21 mouse cellular contexts compared by ENCODE assay signal in genomic region chr4:4971800-4972319, GRCm38 (mm10).
DNase-seq lines count a peak whose midpoint lies in the region; ATAC-seq and TF ChIP-seq lines count a peak whose summit lies in the region.
"Had no signal": no experiment of that assay in that cellular context is flagged by ENCODE, and none has a peak within 500 bp of the region (broad histone marks: within the 10 kb centered on the region; RNA-seq: fewer than 3 reads in every experiment).

No protein-coding gene starts in this region.

- H3K4me3 ChIP-seq in heart, embryonic 10.5 days: no peak overlapping the region
- H3K4me3 ChIP-seq in midbrain, embryonic 11.5 days (ENCODE audit: low read depth, low read length): no peak overlapping the region
- H3K4me3 ChIP-seq in midbrain, embryonic 16.5 days (ENCODE audit: low read depth, low read length): no peak overlapping the region
- H3K4me3 ChIP-seq: embryonic facial prominence, embryonic 12.5 days; kidney, embryonic 15.5 days; limb, embryonic 15.5 days; liver, embryonic 15.5 days; megakaryocyte, embryonic 14.5 days; neural tube, embryonic 12.5 days had no signal

- no peaks in the 10 kb centered on the region for H3K4me1 ChIP-seq in heart, embryonic 10.5 days
- no peaks in the 10 kb centered on the region for H3K4me1 ChIP-seq in midbrain, embryonic 11.5 days (ENCODE audit: control insufficient read depth, insufficient read depth, low read length)
- no peaks in the 10 kb centered on the region for H3K4me1 ChIP-seq in midbrain, embryonic 16.5 days (ENCODE audit: control insufficient read depth, insufficient read depth, low read length)
- H3K4me1 ChIP-seq: embryonic facial prominence, embryonic 12.5 days; kidney, embryonic 15.5 days; liver, embryonic 15.5 days; megakaryocyte, embryonic 14.5 days; neural tube, embryonic 12.5 days had no signal

- H3K27ac ChIP-seq in heart, embryonic 10.5 days: no peak overlapping the region
- no peak overlapping the region for H3K27ac ChIP-seq in midbrain, embryonic 11.5 days (ENCODE audit: low read depth, low read length)
- H3K27ac ChIP-seq in midbrain, embryonic 16.5 days (ENCODE audit: low read length): no peak overlapping the region
- H3K27ac ChIP-seq: embryonic facial prominence, embryonic 12.5 days; kidney, embryonic 15.5 days; limb, embryonic 15.5 days; liver, embryonic 15.5 days; neural tube, embryonic 12.5 days had no signal

- H3K36me3 ChIP-seq in heart, embryonic 10.5 days: no peaks in the 10 kb centered on the region
- H3K36me3 ChIP-seq in midbrain, embryonic 11.5 days (ENCODE audit: control insufficient read depth, insufficient read depth, low read length): no peaks in the 10 kb centered on the region
- H3K36me3 ChIP-seq in midbrain, embryonic 16.5 days (ENCODE audit: control insufficient read depth, insufficient read depth, low read length): no peaks in the 10 kb centered on the region
- H3K36me3 ChIP-seq: embryonic facial prominence, embryonic 12.5 days; kidney, embryonic 15.5 days; limb, embryonic 15.5 days; liver, embryonic 15.5 days; neural tube, embryonic 12.5 days had no signal

- ATAC-seq in midbrain, embryonic 11.5 days (ENCODE audit: low FRiP score): no peak
- ATAC-seq in midbrain, embryonic 16.5 days: no peak
- ATAC-seq in monocyte, adult 5-6 weeks (replicated peaks; ENCODE audit: insufficient number of reproducible peaks, low FRiP score, low TSS enrichment, poor library complexity, severe bottlenecking): no peak
- ATAC-seq: forebrain, embryonic 14.5 days; hindbrain, embryonic 16.5 days; intestine, postnatal 0 days had no signal

- WGBS in heart, embryonic 10.5 days: 84% methylated on average over 2 of the region's 2 CpGs
- WGBS in midbrain, embryonic 11.5 days: 88% methylated on average over 2 of the region's 2 CpGs
- 84% methylated on average over 2 of the region's 2 CpGs for WGBS in midbrain, embryonic 16.5 days

- H3K9ac ChIP-seq in midbrain, embryonic 11.5 days (ENCODE audit: low read length): no peak overlapping the region
- H3K9ac ChIP-seq in midbrain, embryonic 16.5 days (ENCODE audit: low read depth, low read length): no peak overlapping the region
- H3K9ac ChIP-seq: embryonic facial prominence, embryonic 12.5 days; kidney, embryonic 15.5 days; limb, embryonic 15.5 days; liver, embryonic 15.5 days; neural tube, embryonic 12.5 days had no signal

- H3K4me2 ChIP-seq in midbrain, embryonic 11.5 days: no peak overlapping the region
- no peak overlapping the region for H3K4me2 ChIP-seq in midbrain, embryonic 16.5 days (ENCODE audit: low read length)
- H3K4me2 ChIP-seq: embryonic facial prominence, embryonic 12.5 days; kidney, embryonic 15.5 days; limb, embryonic 15.5 days; liver, embryonic 15.5 days; neural tube, embryonic 12.5 days had no signal

- no peaks in the 10 kb centered on the region for H3K27me3 ChIP-seq in heart, embryonic 10.5 days (ENCODE audit: insufficient read depth, poor library complexity, severe bottlenecking)
- no peaks in the 10 kb centered on the region for H3K27me3 ChIP-seq in midbrain, embryonic 11.5 days (ENCODE audit: control insufficient read depth, insufficient read depth, low read length)
- H3K27me3 ChIP-seq in midbrain, embryonic 16.5 days (ENCODE audit: control insufficient read depth, insufficient read depth, low read depth, low read length): no peaks in the 10 kb centered on the region
- H3K27me3 ChIP-seq: embryonic facial prominence, embryonic 12.5 days; kidney, embryonic 15.5 days; limb, embryonic 15.5 days; liver, embryonic 15.5 days; megakaryocyte, embryonic 14.5 days; neural tube, embryonic 12.5 days had no signal

- intact Hi-C loops in left cerebral cortex, postnatal 4 days (cut with DNase I): no loop called here

- DNase-seq in heart, adult 8-10 months (ENCODE audit: low spot score): peak; percentile 6
- no peak for DNase-seq in heart, embryonic 10.5 days (ENCODE audit: low spot score)
- DNase-seq in left cerebral cortex, postnatal 4 days: peak; percentile 1
- no peak for DNase-seq in left cerebral cortex, adult 18-20 months (ENCODE audit: low spot score in 2 of 2)
- DNase-seq in midbrain, embryonic 11.5 days (ENCODE audit: low spot score, missing footprints): peak; percentile 10
- DNase-seq in brain, embryonic 14.5 days (ENCODE audit: low read depth): peak; percentile 5
- DNase-seq: cerebellum, adult 9-10 months; kidney, postnatal 4 days; layer of hippocampus, adult 9-11 months; thymus, adult 2 months had no signal

- no peak for TF ChIP-seq POLR2A in brain, embryonic 14.5 days (IDR thresholded peaks at IDR 0.05; ENCODE audit: borderline replicate concordance, extremely low read depth, insufficient read depth, insufficient read length, poor library complexity, severe bottlenecking)

- no peaks in the 10 kb centered on the region for H3K9me3 ChIP-seq in heart, embryonic 10.5 days
- no peaks in the 10 kb centered on the region for H3K9me3 ChIP-seq in midbrain, embryonic 11.5 days (ENCODE audit: control insufficient read depth, low read length)
- no peaks in the 10 kb centered on the region for H3K9me3 ChIP-seq in midbrain, embryonic 16.5 days (replicated peaks; ENCODE audit: control insufficient read depth, low read length, poor library complexity, severe bottlenecking)
- H3K9me3 ChIP-seq: embryonic facial prominence, embryonic 12.5 days; kidney, embryonic 15.5 days; limb, embryonic 15.5 days; liver, embryonic 15.5 days; neural tube, embryonic 12.5 days had no signal

- no peak for TF ChIP-seq CTCF in brain, embryonic 14.5 days (IDR thresholded peaks at IDR 0.05; ENCODE audit: borderline replicate concordance, extremely low read depth, insufficient read depth, insufficient read length)

Comparison
In these comparisons a context has a peak if more than half of its experiments do, and no peak if none do; other contexts are left out.
1. DNase-seq: peak in heart, adult 8-10 months (single experiment), left cerebral cortex, postnatal 4 days (single experiment), midbrain, embryonic 11.5 days (single experiment) and brain, embryonic 14.5 days (single experiment); none in heart, embryonic 10.5 days (single experiment) and left cerebral cortex, adult 18-20 months (0 of 2).